Mouse (Mus musculus) heart, adult 2 months (tissue): ENCODE measurements around the gene Scamp1. TPM values are rescaled to one million over a fixed set of nuclear protein-coding genes. Genes with fewer than 3 reads are reported as not detected.

Experiments
- DNase-seq, 2 experiments: peaks; one replicate each; pipeline ENCODE4 v3.0.0; 2021
- H3K27ac ChIP-seq: fragments of 200-600 bp; 2 replicates; pipeline ENCODE4 v1.8.1; 2022
- H3K27me3 ChIP-seq: fragments of 200-500 bp; 2 replicates; pipeline ENCODE4 v1.6.1; 2012; ENCODE audit warnings: mild to moderate bottlenecking, low read length, inconsistent platforms, mixed read lengths; ENCODE audit not compliant: control insufficient read depth, insufficient read depth
- H3K36me3 ChIP-seq: fragments of 200-500 bp; 2 replicates; pipeline ENCODE4 v1.6.1; 2012; ENCODE audit warnings: low read length, inconsistent platforms; ENCODE audit not compliant: control insufficient read depth, insufficient read depth
- H3K4me1 ChIP-seq: fragments of 200-500 bp; 2 replicates; pipeline ENCODE4 v1.6.1; 2011; ENCODE audit warnings: low read length; ENCODE audit not compliant: control insufficient read depth, insufficient read depth
- H3K4me3 ChIP-seq: fragments of 200-600 bp; 2 replicates; pipeline ENCODE4 v1.8.1; 2022
- H3K79me2 ChIP-seq: fragments of 200-500 bp; replicated peaks from 2 replicates; pipeline ENCODE4 v1.6.1; 2012; ENCODE audit warnings: mild to moderate bottlenecking, inconsistent platforms, low read length, moderate library complexity, mixed read lengths; ENCODE audit not compliant: control insufficient read depth, insufficient read depth
- H3K9ac ChIP-seq: fragments of 200-500 bp; 2 replicates; pipeline ENCODE4 v1.6.1; 2012; ENCODE audit warnings: low read depth, mild to moderate bottlenecking, control low read depth, inconsistent platforms, low read length, mixed read lengths
- CTCF ChIP-seq: fragments of 200-600 bp; IDR thresholded peaks from 2 replicates; pipeline ENCODE4 v1.8.1; 2022; ENCODE audit warnings: antibody characterized with exemption, mild to moderate bottlenecking, moderate library complexity
- EP300 ChIP-seq: fragments of 200-500 bp; IDR thresholded peaks from 2 replicates; pipeline ENCODE4 v1.6.1; 2011; ENCODE audit warnings: low read depth, low read length, control low read depth; ENCODE audit not compliant: insufficient read depth
- POLR2A ChIP-seq: fragments of 200-500 bp; IDR thresholded peaks from 2 replicates; pipeline ENCODE4 v1.6.1; 2011; ENCODE audit warnings: mild to moderate bottlenecking, low read depth, low read length, control low read depth; ENCODE audit not compliant: insufficient read depth
- WGBS: fragments of 180-500 bp; shearing (Covaris S2); methylation state at CpG from one replicate; pipeline ENCODE4 v1.1.7; 2018; 5-methylcytosine and 5-hydroxymethylcytosine counted together
- intact Hi-C: fragments of 180-260 bp; cut with DNase I; formaldehyde crosslinking; loops from one replicate; pipeline ENCODE4 v1.15.1; 2025
- polyA plus RNA-seq: library from polyadenylated mRNA; depleted of rRNA; stranded (reverse); fragments of >200 nt; gene quantifications from 2 replicates; pipeline ENCODE4 v1.2.3, GENCODE M21; 2012
- total RNA-seq, 2 experiments: library from RNA; stranded (reverse); gene quantifications; 2 replicates each; pipeline ENCODE4 v1.2.3; 2021

Scamp1 gene
- total and polyA plus RNA-seq, 3 experiments: 12.5 to 33.3 (median 32.3) TPM

DNA sequence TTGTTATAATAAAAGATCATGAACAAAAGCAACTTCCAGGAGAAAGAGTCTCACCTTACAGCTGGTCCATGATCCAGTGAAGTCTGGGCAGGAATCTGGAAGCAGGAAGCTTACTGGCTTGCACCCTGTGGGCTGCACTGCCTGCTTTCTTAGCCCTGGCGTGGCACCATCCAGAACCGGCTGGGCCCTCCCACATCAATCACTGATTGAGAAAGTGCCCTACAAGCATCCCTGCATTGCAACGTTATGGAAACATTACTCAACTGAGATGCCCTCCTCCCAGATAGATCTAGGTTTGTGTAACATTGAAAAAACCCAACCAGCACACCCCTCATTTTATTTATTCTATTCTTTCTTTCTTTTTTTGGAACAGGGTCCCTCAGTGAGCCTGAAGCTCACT is 9.2 kb upstream of the Scamp1 start:
- WGBS: 55% methylated on average over 3 of the region's 3 CpGs
- no peak overlapping the region for H3K4me3 ChIP-seq
- no peak overlapping the region for H3K9ac ChIP-seq
- TF ChIP-seq POLR2A (no peak), CTCF (no peak), EP300 (no peak)
- intact Hi-C loops: no loop called here
- no peaks in the 10 kb centered on the region for H3K4me1 ChIP-seq
- H3K36me3 ChIP-seq: no peaks in the 10 kb centered on the region
- DNase-seq: no peak
- no peaks in the 10 kb centered on the region for H3K79me2 ChIP-seq
- no peaks in the 10 kb centered on the region for H3K27me3 ChIP-seq
- no peak overlapping the region for H3K27ac ChIP-seq

DNA sequence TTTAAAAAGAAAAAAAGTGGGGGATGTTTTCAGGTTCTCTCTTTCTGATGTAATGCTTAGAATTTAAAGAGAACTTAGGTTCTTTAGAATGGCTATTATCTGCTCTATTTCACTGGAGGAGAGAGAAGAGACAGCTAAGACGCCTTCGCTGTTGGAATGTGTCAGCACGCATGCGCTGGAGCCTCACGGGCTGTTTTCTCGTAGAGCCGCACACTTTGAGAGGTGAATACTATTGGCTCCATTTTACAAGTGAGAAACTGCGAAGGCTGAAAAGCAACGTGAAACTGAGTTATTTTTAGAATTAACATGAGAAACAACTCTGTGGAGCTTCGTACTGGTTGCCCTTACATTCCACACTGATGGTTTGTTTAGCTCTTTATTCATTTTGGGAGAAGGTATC is 8.3 kb upstream of the Scamp1 start:
- H3K4me1 ChIP-seq: no peaks in the 10 kb centered on the region
- DNase-seq: no peak
- TF ChIP-seq CTCF (no peak), EP300 (no peak), POLR2A (no peak)
- no peak overlapping the region for H3K27ac ChIP-seq
- intact Hi-C loops: no loop called here
- 50% methylated on average over 10 of the region's 10 CpGs for WGBS
- no peaks in the 10 kb centered on the region for H3K27me3 ChIP-seq
- no peak overlapping the region for H3K4me3 ChIP-seq
- H3K36me3 ChIP-seq: no peaks in the 10 kb centered on the region
- H3K79me2 ChIP-seq: no peaks in the 10 kb centered on the region
- H3K9ac ChIP-seq: no peak overlapping the region

DNA sequence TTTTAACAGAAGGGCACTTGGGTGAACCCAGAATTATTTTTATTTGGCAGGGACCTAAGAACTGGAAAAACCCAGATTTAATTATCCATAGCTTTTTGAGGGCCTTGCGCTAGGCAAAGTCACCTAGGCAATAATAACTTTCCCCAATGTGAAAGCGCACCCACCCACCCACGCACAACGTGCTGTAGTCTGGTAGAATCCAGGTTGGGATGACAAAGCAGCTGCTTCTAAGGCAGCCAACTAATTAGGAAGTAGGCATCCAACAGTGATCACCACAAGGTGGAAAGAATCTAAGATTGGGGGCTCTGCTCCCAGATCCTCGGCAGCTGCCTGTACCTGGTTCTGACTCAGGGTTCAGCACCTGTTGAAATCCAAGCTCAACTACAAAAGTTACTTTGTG is 538 bp upstream of the Scamp1 start:
- Histone ChIP-seq H3K27me3 (no peaks in the 10 kb centered on the region), H3K4me3 (no peak overlapping the region; the same call in 1 of the 2 replicates), H3K79me2 (no peaks in the 10 kb centered on the region), H3K4me1 (0 out of 2 replicates have a peak, but pooled peaks cover 1% of the 10 kb centered on the region), H3K27ac (no peak overlapping the region), H3K9ac (no peak overlapping the region), H3K36me3 (0 out of 2 replicates have a peak, but pooled peaks cover 2% of the 10 kb centered on the region)
- DNase-seq: no peak
- no peak for TF ChIP-seq CTCF
- no peak for TF ChIP-seq POLR2A
- no peak for TF ChIP-seq EP300
- 69% methylated on average over 5 of the region's 5 CpGs for WGBS
- intact Hi-C loops: loop anchor here (2.0 to 10.0 kb wide), 2 partner anchors 73 to 981 kb away; partner anchors contain the start of gene Ap3b1

DNA sequence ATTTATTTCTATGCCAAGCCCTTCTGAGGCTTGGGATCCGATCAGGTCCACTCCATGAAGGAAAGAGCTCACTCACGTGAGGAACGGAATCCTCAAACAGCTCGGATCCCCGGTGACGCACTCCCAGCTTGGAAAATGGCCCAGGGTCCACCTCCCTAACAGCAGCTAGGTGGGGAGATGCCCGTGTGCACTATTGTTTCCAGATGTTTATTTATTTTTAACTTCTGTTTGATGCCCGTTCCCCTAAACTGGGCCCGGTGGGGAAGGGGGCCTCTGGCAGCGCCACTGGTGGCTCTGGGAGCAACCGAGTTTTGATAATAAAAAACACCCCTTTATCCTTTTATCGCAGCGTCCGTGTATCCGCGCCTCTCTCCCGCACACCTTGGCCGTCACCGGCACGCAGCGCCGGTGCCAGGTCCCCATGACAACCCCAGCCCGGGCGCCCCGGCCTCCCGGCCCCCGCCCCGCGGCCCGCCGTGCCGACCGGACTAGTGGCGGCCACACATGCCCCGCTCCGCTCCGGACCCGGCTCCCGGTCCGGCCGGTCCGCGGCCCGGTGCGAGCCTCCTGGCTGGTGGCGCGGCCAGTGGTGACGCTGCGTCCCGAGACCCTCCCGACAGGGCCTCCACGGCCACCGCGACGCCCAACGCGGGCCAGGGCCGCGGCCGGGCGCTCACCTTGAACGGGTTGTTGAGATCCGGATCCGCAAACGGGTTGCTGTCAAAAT is 951 bp downstream of the Scamp1 start:
- H3K79me2 ChIP-seq: peaks cover 2% of the 10 kb centered on the region; the same call in 1 of the 2 replicates
- TF ChIP-seq EP300 (no peak), CTCF (no peak), POLR2A (no peak)
- peak overlapping the region; percentile 80 for H3K4me3 ChIP-seq
- peak overlapping the region; percentile 83 for H3K27ac ChIP-seq
- H3K36me3 ChIP-seq: 0 out of 2 replicates have a peak, but pooled peaks cover 2% of the 10 kb centered on the region
- H3K9ac ChIP-seq: peak overlapping the region; percentile 99
- intact Hi-C loops: loop anchor here (10.0 kb wide), 1 partner anchor 980 kb away; no protein-coding TSS in a partner anchor
- peak in 1 of 2 experiments; percentile 57 for DNase-seq
- under 1% methylated on average over 65 of the region's 65 CpGs for WGBS
- peaks cover 1% of the 10 kb centered on the region; the same call in 1 of the 2 replicates for H3K4me1 ChIP-seq
- H3K27me3 ChIP-seq: no peaks in the 10 kb centered on the region

DNA sequence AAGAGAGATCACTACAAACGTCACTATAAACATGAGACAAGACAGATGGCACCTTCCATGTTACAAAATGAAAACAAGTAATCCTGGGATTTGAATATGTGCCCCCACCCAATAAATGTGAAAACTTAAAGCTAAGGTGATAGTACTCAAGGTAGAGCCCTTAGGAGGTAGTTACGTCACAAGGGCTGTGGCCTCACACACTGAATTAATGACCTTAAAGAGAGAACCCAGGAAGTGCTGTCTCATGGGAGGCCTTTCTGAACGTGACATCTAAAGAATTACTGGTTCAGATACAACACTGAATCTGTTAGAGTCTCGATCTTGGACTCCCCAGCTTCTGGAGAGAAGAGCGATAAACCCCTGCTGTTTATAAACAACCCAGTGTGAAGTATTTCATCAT is 6.2 kb downstream of the Scamp1 start:
- intact Hi-C loops: no loop called here
- Histone ChIP-seq H3K27me3 (no peaks in the 10 kb centered on the region), H3K4me3 (no peak overlapping the region), H3K27ac (no peak overlapping the region), H3K4me1 (peaks cover 1% of the 10 kb centered on the region; the same call in 1 of the 2 replicates), H3K36me3 (0 out of 2 replicates have a peak, but pooled peaks cover 2% of the 10 kb centered on the region), H3K9ac (no peak overlapping the region), H3K79me2 (peaks cover 7% of the 10 kb centered on the region)
- 63% methylated on average over 5 of the region's 5 CpGs for WGBS
- DNase-seq: no peak
- TF ChIP-seq CTCF (no peak), POLR2A (no peak), EP300 (no peak)

DNA sequence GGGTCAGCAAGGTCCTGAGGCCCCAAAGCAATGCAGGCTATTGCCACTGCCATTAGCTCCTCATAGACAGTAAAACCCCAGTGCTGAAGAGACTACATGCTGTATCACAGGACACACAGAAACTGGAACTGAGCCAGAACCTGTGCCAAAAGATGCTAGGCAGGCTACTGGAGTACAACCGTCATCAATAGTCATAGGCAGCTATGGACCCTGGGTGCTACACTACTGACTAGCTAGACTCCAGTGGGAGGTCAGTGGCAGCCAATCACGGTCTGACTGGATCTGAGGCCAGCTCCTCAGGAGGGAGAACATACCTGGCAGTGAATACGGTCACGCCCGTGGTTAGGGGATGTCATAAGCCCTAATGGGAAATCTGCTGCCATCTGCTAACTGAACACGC is 14.4 kb downstream of the Scamp1 start:
- Histone ChIP-seq H3K4me1 (peaks cover 4% of the 10 kb centered on the region), H3K79me2 (peaks cover 19% of the 10 kb centered on the region), H3K27ac (no peak overlapping the region), H3K27me3 (no peaks in the 10 kb centered on the region), H3K9ac (no peak overlapping the region), H3K4me3 (no peak overlapping the region), H3K36me3 (0 out of 2 replicates have a peak, but pooled peaks cover 2% of the 10 kb centered on the region)
- intact Hi-C loops: no loop called here
- WGBS: 95% methylated on average over 6 of the region's 6 CpGs
- no peak for TF ChIP-seq CTCF
- no peak for TF ChIP-seq POLR2A
- no peak for TF ChIP-seq EP300
- no peak for DNase-seq
